Mouse (Mus musculus) kidney, postnatal 0 days (tissue): Measurements from ENCODE around the gene Sik3. TPM values are rescaled to one million over a fixed set of nuclear protein-coding genes. Genes with fewer than 3 reads are reported as not detected.
A peak's percentile ranks its signal among the peaks of the same experiment; 100 is the strongest.

Source experiments
- ATAC-seq: fragments of 200-750 bp; cut with Nextera tagmentation; replicated peaks from 2 replicates; pipeline ENCODE4 v1.8.0; 2017; ENCODE audit warnings: low read depth, moderate number of reproducible peaks, moderate TSS enrichment, moderate library complexity; ENCODE audit not compliant: low FRiP score
- DNase-seq: peaks from one replicate; pipeline ENCODE4 v3.0.0-alpha.2; 2016; ENCODE audit warnings: low spot score
- H3K27ac ChIP-seq: fragments of 300-500 bp; sonication (generic); 2 replicates; pipeline ENCODE4 v1.5.1; 2014; ENCODE audit warnings: mild to moderate bottlenecking
- H3K27me3 ChIP-seq: fragments of 300-500 bp; sonication (generic); 2 replicates; pipeline ENCODE4 v1.6.1; 2014; ENCODE audit warnings: low read length, mixed read lengths; ENCODE audit not compliant: insufficient read depth
- H3K36me3 ChIP-seq: fragments of 300-500 bp; sonication (generic); 2 replicates; pipeline ENCODE4 v1.6.1; 2014; ENCODE audit warnings: low read length, mixed read lengths; ENCODE audit not compliant: insufficient read depth
- H3K4me1 ChIP-seq: fragments of 300-500 bp; sonication (generic); replicated peaks from 2 replicates; pipeline ENCODE4 v1.6.1; 2014; ENCODE audit warnings: antibody characterized with exemption, low read length, mixed read lengths; ENCODE audit not compliant: insufficient read depth
- H3K4me2 ChIP-seq: fragments of 300-500 bp; sonication (generic); 2 replicates; pipeline ENCODE4 v1.6.1; 2014; ENCODE audit warnings: mild to moderate bottlenecking, low read length, moderate library complexity, mixed read lengths
- H3K4me3 ChIP-seq: fragments of 300-500 bp; sonication (generic); replicated peaks from 2 replicates; pipeline ENCODE4 v1.5.1; 2014; ENCODE audit warnings: low read depth, low read length
- H3K9ac ChIP-seq: fragments of 300-500 bp; sonication (generic); 2 replicates; pipeline ENCODE4 v1.6.1; 2014; ENCODE audit warnings: low read depth, low read length
- H3K9me3 ChIP-seq: fragments of 300-500 bp; sonication (generic); replicated peaks from 2 replicates; pipeline ENCODE4 v1.6.1; 2016; ENCODE audit warnings: low read length, inconsistent platforms, mixed read lengths
- CTCF ChIP-seq: IDR thresholded peaks from 2 replicates; pipeline ENCODE4 v1.5.1; 2016; ENCODE audit warnings: antibody characterized with exemption, low read depth, mild to moderate bottlenecking, moderate library complexity
- WGBS: fragments of 180-500 bp; shearing (Covaris S2); extraction: QIAGEN DNeasy Blood & Tissue Kit; methylation state at CpG from one replicate; pipeline ENCODE4 v1.1.7; 2014; 5-methylcytosine and 5-hydroxymethylcytosine counted together
- polyA plus RNA-seq: library from polyadenylated mRNA; unstranded; fragments of >200 nt; fragmentation: Nextera tagmentation; extraction: Ambion mirVana; gene quantifications from 2 replicates; pipeline ENCODE4 v1.2.1, GENCODE M21; 2015

Sik3 gene
- polyA plus RNA-seq, 1 experiment from 2014 or later, result 12.5 TPM

DNA sequence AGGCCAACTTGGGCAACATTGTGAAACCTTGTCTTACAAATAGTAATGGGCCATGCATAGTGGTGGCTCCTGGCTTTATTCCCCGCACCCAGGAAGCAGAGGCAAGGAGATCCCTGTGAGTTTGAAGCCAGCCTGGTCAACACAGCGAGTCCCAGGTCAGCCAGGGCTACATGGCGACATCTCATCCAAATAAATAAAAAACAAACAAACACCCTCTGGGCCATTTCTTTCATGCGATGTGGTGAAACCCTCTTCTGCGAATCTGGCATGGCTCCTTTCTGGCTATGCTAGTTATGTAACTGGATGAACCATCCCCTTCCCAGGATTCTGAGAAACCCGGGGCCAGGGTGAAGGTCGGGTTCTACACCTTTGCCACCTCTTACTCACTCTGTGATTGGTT is 243.6 kb downstream of the Sik3 start:
- ATAC-seq, result no peak
- 90% methylated on average over 7 of the region's 7 CpGs for WGBS
- no peak overlapping the region for H3K4me2 ChIP-seq
- H3K9ac ChIP-seq, result no peak overlapping the region
- H3K9me3 ChIP-seq, result no peaks in the 10 kb centered on the region
- no peaks in the 10 kb centered on the region for H3K27me3 ChIP-seq
- no peak for DNase-seq
- no peaks in the 10 kb centered on the region for H3K36me3 ChIP-seq
- H3K4me1 ChIP-seq, result no peaks in the 10 kb centered on the region
- H3K27ac ChIP-seq, result no peak overlapping the region
- TF ChIP-seq CTCF, result no peak
- H3K4me3 ChIP-seq, result no peak overlapping the region

GRCm38 (mm10) chr9:46256658-46257385 is 244.2 kb downstream of the Sik3 start:
- H3K4me3 ChIP-seq, result no peak overlapping the region
- TF ChIP-seq CTCF, result no peak
- no peaks in the 10 kb centered on the region for H3K9me3 ChIP-seq
- no peak overlapping the region for H3K9ac ChIP-seq
- H3K4me2 ChIP-seq, result no peak overlapping the region
- no peaks in the 10 kb centered on the region for H3K4me1 ChIP-seq
- H3K27ac ChIP-seq, result no peak overlapping the region
- H3K27me3 ChIP-seq, result no peaks in the 10 kb centered on the region
- H3K36me3 ChIP-seq, result no peaks in the 10 kb centered on the region
- DNase-seq (no peak), ATAC-seq (no peak)
- WGBS, result 86% methylated on average over 10 of the region's 10 CpGs

DNA sequence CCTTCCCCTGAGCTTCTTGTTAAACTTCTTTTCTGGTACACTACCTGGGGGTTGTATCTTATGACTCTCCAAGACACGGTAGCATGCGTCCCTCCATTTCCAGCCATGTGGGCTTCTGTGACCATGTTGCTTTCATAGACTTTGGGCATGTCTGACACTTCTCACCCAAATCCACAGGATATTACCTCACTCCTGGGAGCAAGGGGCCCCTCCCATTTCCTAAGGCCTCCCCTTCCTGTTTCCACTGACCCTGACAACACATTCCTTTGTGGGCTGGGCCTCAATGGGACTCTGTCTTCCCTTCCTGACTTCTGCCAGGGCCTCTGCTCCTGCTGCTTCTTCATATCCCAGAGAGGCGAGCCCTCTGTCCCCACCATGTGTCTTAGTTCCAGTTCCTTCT is 244.9 kb downstream of the Sik3 start:
- no peaks in the 10 kb centered on the region for H3K4me1 ChIP-seq
- no peak overlapping the region for H3K4me2 ChIP-seq
- 83% methylated on average over 3 of the region's 3 CpGs for WGBS
- no peak for TF ChIP-seq CTCF
- H3K4me3 ChIP-seq, result no peak overlapping the region
- DNase-seq, result peak; percentile 45
- H3K9me3 ChIP-seq, result no peaks in the 10 kb centered on the region
- no peaks in the 10 kb centered on the region for H3K36me3 ChIP-seq
- no peak overlapping the region for H3K27ac ChIP-seq
- H3K27me3 ChIP-seq, result no peaks in the 10 kb centered on the region
- H3K9ac ChIP-seq, result no peak overlapping the region
- ATAC-seq, result no peak

- no peaks in the 10 kb centered on the region for H3K27me3 ChIP-seq
- no peak for TF ChIP-seq CTCF
- ATAC-seq, result no peak
- no peaks in the 10 kb centered on the region for H3K4me1 ChIP-seq
- H3K4me3 ChIP-seq, result no peak overlapping the region
- no peak overlapping the region for H3K27ac ChIP-seq
- no peaks in the 10 kb centered on the region for H3K36me3 ChIP-seq
- H3K9ac ChIP-seq, result no peak overlapping the region
- no peak for DNase-seq
- H3K4me2 ChIP-seq, result no peak overlapping the region
- WGBS, result 86% methylated on average over 6 of the region's 6 CpGs
- no peaks in the 10 kb centered on the region for H3K9me3 ChIP-seq
Measured at GRCm38 (mm10) chr9:46259111-46259510, 246.5 kb downstream of the Sik3 start.

DNA sequence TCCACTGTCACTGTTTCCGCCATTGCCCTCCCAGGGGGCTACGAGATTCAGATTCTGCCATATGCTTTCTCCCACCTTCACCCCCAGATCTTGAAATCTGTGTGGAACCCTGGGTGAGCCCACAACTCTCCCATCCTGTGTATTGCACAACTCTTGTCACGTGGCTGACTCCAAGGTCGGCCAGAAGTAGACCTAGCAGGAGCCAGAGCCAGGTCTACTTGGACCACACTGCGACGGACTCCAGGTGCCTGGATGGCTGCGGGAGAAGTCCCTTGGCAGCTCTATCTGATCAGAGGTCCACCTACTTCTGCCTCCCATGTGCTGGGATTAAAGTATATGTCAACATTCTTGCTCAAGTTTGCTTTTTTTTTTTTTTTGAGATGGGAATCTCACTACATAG is 248.5 kb downstream of the Sik3 start:
- ATAC-seq, result no peak
- H3K9ac ChIP-seq, result no peak overlapping the region
- H3K9me3 ChIP-seq, result no peaks in the 10 kb centered on the region
- no peak overlapping the region for H3K27ac ChIP-seq
- no peak for TF ChIP-seq CTCF
- no peaks in the 10 kb centered on the region for H3K36me3 ChIP-seq
- no peak overlapping the region for H3K4me2 ChIP-seq
- no peaks in the 10 kb centered on the region for H3K27me3 ChIP-seq
- no peak overlapping the region for H3K4me3 ChIP-seq
- WGBS, result 82% methylated on average over 7 of the region's 7 CpGs
- no peaks in the 10 kb centered on the region for H3K4me1 ChIP-seq
- no peak for DNase-seq

DNA sequence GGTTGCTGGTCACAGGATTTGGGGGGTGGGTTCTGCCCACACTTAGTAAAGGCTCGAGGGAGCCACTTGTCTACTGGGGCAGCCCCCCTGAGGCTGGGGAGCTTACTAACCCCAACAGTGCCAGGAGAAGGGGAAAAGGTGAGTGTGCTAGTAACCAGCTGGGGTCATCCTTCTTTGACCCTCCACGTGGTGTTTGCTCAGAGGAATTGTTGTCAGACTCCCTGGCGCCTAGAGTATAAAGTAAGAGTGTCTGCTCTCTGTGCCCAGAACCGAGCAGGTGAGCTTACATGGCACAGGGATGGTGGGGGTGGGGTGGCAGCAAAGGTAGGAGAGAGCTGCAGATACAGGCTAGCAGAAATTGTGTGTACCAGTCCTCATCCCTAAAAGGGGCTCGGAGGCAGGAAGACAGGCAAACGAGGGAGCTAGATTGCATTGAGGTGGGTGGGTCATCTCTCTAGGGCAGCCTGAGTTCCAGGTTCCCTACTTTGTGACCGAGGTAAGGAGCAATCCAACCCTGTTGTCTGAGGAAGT is 255.8 kb downstream of the Sik3 start, which contains the start of gene Apoa5:
Apoa5 (plus strand) TSS at position 291 of the 531 bp plus-strand sequence.
- 44% methylated on average over 7 of the region's 7 CpGs for WGBS
- DNase-seq (no peak), ATAC-seq (no peak)
- no peak for TF ChIP-seq CTCF
- Histone ChIP-seq H3K9me3 (no peaks in the 10 kb centered on the region), H3K4me2 (no peak within 1 kb of the TSS), H3K4me1 (no peaks in the 10 kb centered on the region), H3K36me3 (no peaks in the 10 kb centered on the region), H3K27me3 (no peaks in the 10 kb centered on the region), H3K9ac (no peak within 1 kb of the TSS), H3K27ac (no peak within 1 kb of the TSS), H3K4me3 (no peak within 1 kb of the TSS)
